Mouse (Mus musculus) kidney, embryonic 15.5 days (tissue): ENCODE results near the gene Habp4. TPM values are rescaled to one million over a fixed set of nuclear protein-coding genes. Genes with fewer than 3 reads are reported as not detected.

Source experiments
- ATAC-seq: fragments of 200-750 bp; cut with Nextera tagmentation; replicated peaks from 2 replicates; pipeline ENCODE4 v1.8.0; 2017; ENCODE audit warnings: moderate TSS enrichment; ENCODE audit not compliant: low FRiP score
- H3K27ac ChIP-seq: fragments of 300-500 bp; sonication (generic); 2 replicates; pipeline ENCODE4 v1.5.1; 2015; ENCODE audit warnings: mild to moderate bottlenecking, inconsistent platforms
- H3K27me3 ChIP-seq: fragments of 300-500 bp; sonication (generic); 2 replicates; pipeline ENCODE4 v1.6.1; 2015; ENCODE audit warnings: inconsistent platforms
- H3K36me3 ChIP-seq: fragments of 300-500 bp; sonication (generic); 2 replicates; pipeline ENCODE4 v1.6.1; 2015; ENCODE audit warnings: inconsistent platforms
- H3K4me1 ChIP-seq: fragments of 300-500 bp; sonication (generic); 2 replicates; pipeline ENCODE4 v1.6.1; 2015; ENCODE audit warnings: inconsistent platforms
- H3K4me2 ChIP-seq: fragments of 300-500 bp; sonication (generic); 2 replicates; pipeline ENCODE4 v1.6.1; 2015; ENCODE audit warnings: moderate library complexity, mild to moderate bottlenecking, inconsistent platforms
- H3K4me3 ChIP-seq: fragments of 300-500 bp; sonication (generic); replicated peaks from 2 replicates; pipeline ENCODE4 v1.5.1; 2015; ENCODE audit warnings: mild to moderate bottlenecking, inconsistent platforms
- H3K9ac ChIP-seq: fragments of 300-500 bp; sonication (generic); 2 replicates; pipeline ENCODE4 v1.6.1; 2015; ENCODE audit warnings: mild to moderate bottlenecking, inconsistent platforms
- H3K9me3 ChIP-seq: fragments of 300-500 bp; sonication (generic); replicated peaks from 2 replicates; pipeline ENCODE4 v1.6.1; 2016; ENCODE audit warnings: inconsistent platforms
- WGBS: fragments of 180-500 bp; shearing (Covaris S2); methylation state at CpG from one replicate; pipeline ENCODE4 v1.1.7; 2015; ENCODE audit warnings: mixed read lengths; 5-methylcytosine and 5-hydroxymethylcytosine counted together
- polyA plus RNA-seq: library from polyadenylated mRNA; unstranded; fragments of >200 nt; fragmentation: Nextera tagmentation; extraction: Ambion mirVana; gene quantifications from 2 replicates; pipeline ENCODE4 v1.2.1, GENCODE M21; 2015

The Habp4 gene
- polyA plus RNA-seq, 1 experiment from 2014 or later: 27.1 TPM

GRCm38 (mm10) chr13:64180300-64180699, 18.7 kb downstream of the Habp4 start:
- ATAC-seq: no peak
- Histone ChIP-seq H3K27ac (no peak overlapping the region), H3K4me2 (no peak overlapping the region), H3K4me1 (no peaks in the 10 kb centered on the region), H3K9me3 (no peaks in the 10 kb centered on the region), H3K36me3 (peaks cover 69% of the 10 kb centered on the region), H3K9ac (no peak overlapping the region), H3K27me3 (no peaks in the 10 kb centered on the region), H3K4me3 (no peak overlapping the region)
- WGBS: 93% methylated on average over 4 of the region's 4 CpGs

GRCm38 (mm10) chr13:64180888-64181287, 19.3 kb downstream of the Habp4 start:
- peaks cover 69% of the 10 kb centered on the region for H3K36me3 ChIP-seq
- 77% methylated on average over 3 of the region's 3 CpGs for WGBS
- no peak overlapping the region for H3K27ac ChIP-seq
- no peaks in the 10 kb centered on the region for H3K4me1 ChIP-seq
- 0 out of 2 replicates have a peak, but pooled peaks have one; percentile 34 for ATAC-seq
- no peaks in the 10 kb centered on the region for H3K27me3 ChIP-seq
- H3K9ac ChIP-seq: no peak overlapping the region
- H3K4me3 ChIP-seq: no peak overlapping the region
- H3K9me3 ChIP-seq: no peaks in the 10 kb centered on the region
- no peak overlapping the region for H3K4me2 ChIP-seq

- WGBS: 78% methylated on average over 2 of the region's 2 CpGs
- no peaks in the 10 kb centered on the region for H3K4me1 ChIP-seq
- ATAC-seq: no peak
- H3K27ac ChIP-seq: no peak overlapping the region
- H3K36me3 ChIP-seq: peaks cover 68% of the 10 kb centered on the region
- H3K4me3 ChIP-seq: no peak overlapping the region
- no peak overlapping the region for H3K4me2 ChIP-seq
- H3K9ac ChIP-seq: no peak overlapping the region
- H3K27me3 ChIP-seq: no peaks in the 10 kb centered on the region
- H3K9me3 ChIP-seq: no peaks in the 10 kb centered on the region
These were observed 20.5 kb downstream of the Habp4 start for GRCm38 (mm10) chr13:64182091-64182490.

GRCm38 (mm10) chr13:64183583-64183982, 22.0 kb downstream of the Habp4 start:
- WGBS: 80% methylated on average over 4 of the region's 4 CpGs
- Histone ChIP-seq H3K9me3 (no peaks in the 10 kb centered on the region), H3K27me3 (no peaks in the 10 kb centered on the region), H3K4me1 (no peaks in the 10 kb centered on the region), H3K27ac (no peak overlapping the region), H3K4me2 (no peak overlapping the region), H3K9ac (no peak overlapping the region), H3K4me3 (no peak overlapping the region), H3K36me3 (peaks cover 53% of the 10 kb centered on the region)
- no peak for ATAC-seq

DNA sequence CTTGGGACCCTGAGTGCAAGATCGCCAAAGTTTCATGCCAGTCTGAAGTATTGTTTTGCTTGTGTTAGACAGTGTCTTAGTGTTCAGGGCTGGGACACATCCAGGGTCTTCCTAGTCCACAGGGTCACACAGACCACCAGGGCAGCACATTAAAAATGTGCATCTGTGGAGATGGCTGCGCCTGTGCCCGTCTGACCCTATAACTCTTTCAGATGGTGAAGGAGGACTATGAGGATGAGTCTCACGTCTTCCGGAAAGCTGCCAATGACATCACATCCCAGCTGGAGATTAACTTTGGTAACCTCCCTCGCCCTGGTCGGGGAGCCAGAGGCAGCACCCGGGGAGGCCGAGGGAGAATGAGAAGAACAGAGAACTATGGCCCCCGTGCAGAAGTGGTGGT, 22.7 kb downstream of the Habp4 start:
- Histone ChIP-seq H3K36me3 (peaks cover 48% of the 10 kb centered on the region), H3K4me3 (no peak overlapping the region), H3K27ac (no peak overlapping the region), H3K4me1 (no peaks in the 10 kb centered on the region), H3K9ac (no peak overlapping the region), H3K4me2 (no peak overlapping the region), H3K9me3 (no peaks in the 10 kb centered on the region), H3K27me3 (no peaks in the 10 kb centered on the region)
- ATAC-seq: no peak
- WGBS: 81% methylated on average over 10 of the region's 10 CpGs

DNA sequence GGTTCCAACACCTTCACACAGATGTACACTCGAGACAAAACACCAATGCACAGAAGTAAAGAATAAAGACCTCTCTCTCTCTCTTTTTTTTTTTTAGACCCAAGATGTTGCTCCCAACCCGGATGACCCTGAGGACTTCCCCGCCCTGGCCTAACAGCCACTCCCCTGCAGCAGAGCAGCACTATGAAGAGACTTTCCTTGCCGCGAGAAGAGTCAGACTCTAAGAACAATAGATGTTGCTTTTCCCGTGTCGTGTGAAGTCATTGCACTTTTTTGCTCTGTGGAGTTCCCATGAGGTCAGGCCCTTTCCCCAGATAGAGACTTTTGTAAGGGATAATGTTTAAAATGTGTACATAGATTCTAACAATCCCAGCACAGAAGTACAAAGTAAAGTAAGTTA, 23.6 kb downstream of the Habp4 start:
- peaks cover 41% of the 10 kb centered on the region for H3K36me3 ChIP-seq
- WGBS: 83% methylated on average over 7 of the region's 7 CpGs

GRCm38 (mm10) chr13:64185586-64185985, 24.0 kb downstream of the Habp4 start:
- H3K27ac ChIP-seq: no peak overlapping the region
- whole genome bisulfite sequencing: 91% methylated on average over 9 of the region's 9 CpGs

More for the DNA sequence above, 23.6 kb downstream of the Habp4 start:
- H3K9me3 ChIP-seq: no peaks in the 10 kb centered on the region
- no peak overlapping the region for H3K4me2 ChIP-seq
- no peaks in the 10 kb centered on the region for H3K27me3 ChIP-seq
- H3K9ac ChIP-seq: no peak overlapping the region
- ATAC-seq: no peak
- H3K27ac ChIP-seq: no peak overlapping the region
- no peaks in the 10 kb centered on the region for H3K4me1 ChIP-seq
- H3K4me3 ChIP-seq: no peak overlapping the region

GRCm38 (mm10) chr13:64186516-64186915, 24.9 kb downstream of the Habp4 start:
- WGBS: 89% methylated on average over 4 of the region's 4 CpGs
- Histone ChIP-seq H3K9me3 (no peaks in the 10 kb centered on the region), H3K4me3 (no peak overlapping the region), H3K27ac (no peak overlapping the region), H3K9ac (no peak overlapping the region), H3K36me3 (peaks cover 41% of the 10 kb centered on the region), H3K4me2 (no peak overlapping the region), H3K4me1 (no peaks in the 10 kb centered on the region), H3K27me3 (no peaks in the 10 kb centered on the region)
- no peak for ATAC-seq

More at GRCm38 (mm10) chr13:64185586-64185985, 24.0 kb downstream of the Habp4 start:
- Histone ChIP-seq H3K4me1 (no peaks in the 10 kb centered on the region), H3K36me3 (peaks cover 41% of the 10 kb centered on the region), H3K27me3 (no peaks in the 10 kb centered on the region), H3K4me2 (no peak overlapping the region), H3K9ac (no peak overlapping the region), H3K4me3 (no peak overlapping the region), H3K9me3 (no peaks in the 10 kb centered on the region)
- no peak for ATAC-seq

DNA sequence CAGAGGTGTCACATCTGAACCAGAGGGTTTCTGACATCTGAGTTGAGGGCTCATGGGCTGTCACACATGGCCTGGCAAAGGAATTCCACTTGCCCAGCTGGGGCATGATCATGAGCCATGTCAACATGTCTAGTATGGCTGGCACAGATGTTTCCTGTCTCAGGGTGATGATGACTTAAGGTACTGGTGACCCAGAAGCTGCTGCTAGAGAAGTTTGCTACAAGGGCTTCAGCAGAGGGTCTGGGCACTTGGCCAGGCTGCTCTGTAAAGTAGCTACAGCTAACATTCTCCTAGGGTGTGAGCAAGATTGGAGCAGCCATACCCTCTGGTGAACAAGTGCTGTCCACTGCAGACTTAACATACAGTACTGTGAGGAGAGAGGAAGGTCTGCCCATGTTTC, 25.4 kb downstream of the Habp4 start:
- H3K4me1 ChIP-seq: no peaks in the 10 kb centered on the region
- H3K27ac ChIP-seq: no peak overlapping the region
- H3K36me3 ChIP-seq: peaks cover 38% of the 10 kb centered on the region
- H3K9me3 ChIP-seq: no peaks in the 10 kb centered on the region
- 0 out of 2 replicates have a peak, but pooled peaks have one; percentile 36 for ATAC-seq
- no peaks in the 10 kb centered on the region for H3K27me3 ChIP-seq
- H3K4me3 ChIP-seq: no peak overlapping the region
- H3K9ac ChIP-seq: no peak overlapping the region
- no peak overlapping the region for H3K4me2 ChIP-seq

DNA sequence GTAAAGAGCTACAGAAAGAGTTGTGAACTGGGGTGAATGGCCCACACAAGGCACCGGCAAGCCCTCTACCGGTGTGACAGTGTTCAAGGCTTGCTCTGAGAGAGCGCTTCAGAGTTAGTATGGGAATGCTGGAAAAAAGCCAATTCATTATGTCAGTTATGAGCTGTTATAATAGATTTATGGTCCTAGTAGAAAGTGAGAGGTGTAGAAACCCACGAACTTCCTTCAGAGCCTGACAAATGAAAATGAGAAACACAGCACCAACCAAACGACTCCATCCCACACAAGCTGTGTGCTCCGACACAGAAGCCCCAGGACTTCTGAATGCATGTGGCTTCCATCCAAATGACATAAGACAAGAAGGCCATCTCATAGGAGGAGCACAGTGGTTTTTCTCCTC, 36.3 kb downstream of the Habp4 start:
- no peaks in the 10 kb centered on the region for H3K9me3 ChIP-seq
- no peak for ATAC-seq
- 0 out of 2 replicates have a peak, but pooled peaks cover 2% of the 10 kb centered on the region for H3K4me1 ChIP-seq
- no peak overlapping the region for H3K4me3 ChIP-seq
- no peaks in the 10 kb centered on the region for H3K27me3 ChIP-seq
- no peak overlapping the region for H3K4me2 ChIP-seq
- no peak overlapping the region for H3K9ac ChIP-seq
- WGBS: 69% methylated on average over 6 of the region's 6 CpGs
- 0 out of 2 replicates have a peak overlapping the region, but pooled peaks have one; percentile 37 for H3K27ac ChIP-seq
- H3K36me3 ChIP-seq: peaks cover 17% of the 10 kb centered on the region

GRCm38 (mm10) chr13:64198310-64198709, 36.7 kb downstream of the Habp4 start:
- no peaks in the 10 kb centered on the region for H3K9me3 ChIP-seq
- H3K27me3 ChIP-seq: no peaks in the 10 kb centered on the region
- H3K4me3 ChIP-seq: no peak overlapping the region
- no peak overlapping the region for H3K4me2 ChIP-seq
- 0 out of 2 replicates have a peak, but pooled peaks cover 2% of the 10 kb centered on the region for H3K4me1 ChIP-seq
- 77% methylated on average over 4 of the region's 4 CpGs for WGBS
- peaks cover 17% of the 10 kb centered on the region for H3K36me3 ChIP-seq
- no peak overlapping the region for H3K9ac ChIP-seq
- ATAC-seq: peak; percentile 66; the same call in 1 of the 2 replicates
- 0 out of 2 replicates have a peak overlapping the region, but pooled peaks have one; percentile 37 for H3K27ac ChIP-seq

GRCm38 (mm10) chr13:64200911-64201310, 39.3 kb downstream of the Habp4 start:
- Histone ChIP-seq H3K4me1 (0 out of 2 replicates have a peak, but pooled peaks cover 2% of the 10 kb centered on the region), H3K9me3 (no peaks in the 10 kb centered on the region), H3K27me3 (no peaks in the 10 kb centered on the region), H3K4me2 (no peak overlapping the region), H3K4me3 (no peak overlapping the region), H3K27ac (no peak overlapping the region), H3K36me3 (peaks cover 13% of the 10 kb centered on the region), H3K9ac (no peak overlapping the region)
- no peak for ATAC-seq
- 95% methylated on average over 4 of the region's 4 CpGs for WGBS

- 0 out of 2 replicates have a peak, but pooled peaks cover 2% of the 10 kb centered on the region for H3K4me1 ChIP-seq
- WGBS: 82% methylated on average over 2 of the region's 2 CpGs
- no peak overlapping the region for H3K9ac ChIP-seq
- H3K27me3 ChIP-seq: no peaks in the 10 kb centered on the region
- H3K9me3 ChIP-seq: no peaks in the 10 kb centered on the region
- H3K36me3 ChIP-seq: 0 out of 2 replicates have a peak, but pooled peaks cover 3% of the 10 kb centered on the region
- no peak overlapping the region for H3K27ac ChIP-seq
- H3K4me3 ChIP-seq: no peak overlapping the region
- no peak for ATAC-seq
- no peak overlapping the region for H3K4me2 ChIP-seq
These were observed 43.1 kb downstream of the Habp4 start for GRCm38 (mm10) chr13:64204726-64205125.
